Mouse (Mus musculus) hindbrain, postnatal 0 days (tissue): ENCODE measurements around the gene Phf20. TPM values are rescaled to one million over a fixed set of nuclear protein-coding genes. Genes with fewer than 3 reads are reported as not detected.

Experiments
- ATAC-seq: fragments of 200-750 bp; cut with Nextera tagmentation; 2 replicates; pipeline ENCODE4 v1.8.0; 2017; ENCODE audit warnings: mild to moderate bottlenecking, moderate TSS enrichment, moderate library complexity
- DNase-seq: peaks from one replicate; pipeline ENCODE4 v3.0.0-alpha.2; 2015; ENCODE audit warnings: low spot score
- H3K27ac ChIP-seq: fragments of 300-500 bp; sonication (generic); 2 replicates; pipeline ENCODE4 v1.5.1; 2014; ENCODE audit warnings: mild to moderate bottlenecking
- H3K27me3 ChIP-seq: fragments of 300-500 bp; sonication (generic); 2 replicates; pipeline ENCODE4 v1.6.1; 2014; ENCODE audit warnings: low read length, mixed read lengths; ENCODE audit not compliant: insufficient read depth
- H3K36me3 ChIP-seq: fragments of 300-500 bp; sonication (generic); 2 replicates; pipeline ENCODE4 v1.6.1; 2014; ENCODE audit warnings: low read length, mixed read lengths; ENCODE audit not compliant: insufficient read depth
- H3K4me1 ChIP-seq: fragments of 300-500 bp; sonication (generic); 2 replicates; pipeline ENCODE4 v1.6.1; 2014; ENCODE audit warnings: antibody characterized with exemption, low read length, mixed read lengths; ENCODE audit not compliant: insufficient read depth
- H3K4me2 ChIP-seq: fragments of 300-500 bp; sonication (generic); 2 replicates; pipeline ENCODE4 v1.6.1; 2014; ENCODE audit warnings: low read depth, mild to moderate bottlenecking, low read length, moderate library complexity, mixed read lengths
- H3K4me3 ChIP-seq: fragments of 300-500 bp; sonication (generic); 2 replicates; pipeline ENCODE4 v1.5.1; 2014; ENCODE audit warnings: low read length
- H3K9ac ChIP-seq: fragments of 300-500 bp; sonication (generic); replicated peaks from 2 replicates; pipeline ENCODE4 v1.6.1; 2014; ENCODE audit warnings: mild to moderate bottlenecking, low read length, moderate library complexity, mixed read lengths
- H3K9me3 ChIP-seq: fragments of 300-500 bp; sonication (generic); 2 replicates; pipeline ENCODE4 v1.6.1; 2016; ENCODE audit warnings: low read length, mixed read lengths
- CTCF ChIP-seq: IDR thresholded peaks from 2 replicates; pipeline ENCODE4 v1.5.1; 2016; ENCODE audit warnings: antibody characterized with exemption, control low read depth, low read depth
- WGBS: fragments of 180-500 bp; shearing (Covaris S2); extraction: QIAGEN DNeasy Blood & Tissue Kit; methylation state at CpG from one replicate; pipeline ENCODE4 v1.1.7; 2014; 5-methylcytosine and 5-hydroxymethylcytosine counted together
- polyA plus RNA-seq: library from polyadenylated mRNA; unstranded; fragments of >200 nt; fragmentation: Nextera tagmentation; extraction: Ambion mirVana; gene quantifications from 2 replicates; pipeline ENCODE4 v1.2.1, GENCODE M21; 2015
- total RNA-seq: library from RNA; depleted of rRNA; stranded (reverse); fragments of >200 nt; gene quantifications from 2 replicates; pipeline ENCODE4 v1.2.3, GENCODE M21; 2014

The Phf20 gene
- total and polyA plus RNA-seq, 2 experiments from 2014 or later, result 27.3 to 100 TPM

- WGBS, result 95% methylated on average over 4 of the region's 4 CpGs
- no peaks in the 10 kb centered on the region for H3K4me1 ChIP-seq
- H3K27ac ChIP-seq, result no peak overlapping the region
- H3K36me3 ChIP-seq, result peaks cover 12% of the 10 kb centered on the region; the same call in 1 of the 2 replicates
- H3K27me3 ChIP-seq, result no peaks in the 10 kb centered on the region
- TF ChIP-seq CTCF, result no peak
- DNase-seq, result no peak
- no peaks in the 10 kb centered on the region for H3K9me3 ChIP-seq
- H3K4me3 ChIP-seq, result no peak overlapping the region
- no peak overlapping the region for H3K9ac ChIP-seq
- H3K4me2 ChIP-seq, result no peak overlapping the region
- ATAC-seq, result no peak
Observed at GRCm38 (mm10) chr2:156286733-156287132, 90.5 kb downstream of the Phf20 start.

- Histone ChIP-seq H3K4me3 (no peak overlapping the region), H3K9ac (no peak overlapping the region), H3K27me3 (no peaks in the 10 kb centered on the region), H3K27ac (no peak overlapping the region), H3K4me1 (no peaks in the 10 kb centered on the region), H3K36me3 (peaks cover 11% of the 10 kb centered on the region), H3K4me2 (no peak overlapping the region), H3K9me3 (no peaks in the 10 kb centered on the region)
- 88% methylated on average over 2 of the region's 2 CpGs for WGBS
- no peak for DNase-seq
- TF ChIP-seq CTCF, result no peak
- no peak for ATAC-seq
Observed at GRCm38 (mm10) chr2:156288222-156288621, 92.0 kb downstream of the Phf20 start.

DNA sequence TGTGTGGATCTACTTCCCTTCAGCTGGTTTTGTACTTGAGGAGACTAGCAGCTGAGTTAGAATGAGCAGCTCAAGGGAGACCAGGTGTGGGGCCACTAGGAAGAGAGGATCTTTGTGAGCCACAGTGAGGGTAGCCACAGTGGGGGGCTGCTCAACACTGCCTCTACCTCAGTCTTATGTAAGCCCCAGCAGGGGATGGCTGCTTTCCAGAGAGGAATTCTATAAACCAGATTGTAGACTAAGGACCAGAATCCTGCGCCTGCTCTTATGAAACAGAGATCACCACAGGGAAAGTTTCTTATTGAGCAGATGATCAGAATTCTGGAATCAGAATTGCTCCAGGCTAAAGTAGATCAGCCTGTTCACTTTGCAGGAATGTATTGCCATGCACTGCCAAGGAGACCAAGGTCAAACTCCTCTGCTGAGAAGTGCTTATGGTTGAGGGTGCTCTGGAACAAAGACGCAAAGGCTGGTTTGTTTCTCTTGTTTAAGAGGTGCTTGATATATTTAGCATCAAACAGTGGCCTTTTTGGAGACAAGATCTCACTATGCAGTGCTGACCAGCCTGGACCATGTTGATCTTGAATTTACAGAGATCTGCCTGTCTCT is 93.4 kb downstream of the Phf20 start:
- H3K9me3 ChIP-seq, result no peaks in the 10 kb centered on the region
- no peaks in the 10 kb centered on the region for H3K27me3 ChIP-seq
- H3K36me3 ChIP-seq, result peaks cover 22% of the 10 kb centered on the region
- no peak for TF ChIP-seq CTCF
- no peak for ATAC-seq
- H3K4me3 ChIP-seq, result no peak overlapping the region
- WGBS, result 78% methylated on average over 2 of the region's 2 CpGs
- no peak overlapping the region for H3K4me2 ChIP-seq
- no peaks in the 10 kb centered on the region for H3K4me1 ChIP-seq
- H3K27ac ChIP-seq, result no peak overlapping the region
- no peak for DNase-seq
- no peak overlapping the region for H3K9ac ChIP-seq

DNA sequence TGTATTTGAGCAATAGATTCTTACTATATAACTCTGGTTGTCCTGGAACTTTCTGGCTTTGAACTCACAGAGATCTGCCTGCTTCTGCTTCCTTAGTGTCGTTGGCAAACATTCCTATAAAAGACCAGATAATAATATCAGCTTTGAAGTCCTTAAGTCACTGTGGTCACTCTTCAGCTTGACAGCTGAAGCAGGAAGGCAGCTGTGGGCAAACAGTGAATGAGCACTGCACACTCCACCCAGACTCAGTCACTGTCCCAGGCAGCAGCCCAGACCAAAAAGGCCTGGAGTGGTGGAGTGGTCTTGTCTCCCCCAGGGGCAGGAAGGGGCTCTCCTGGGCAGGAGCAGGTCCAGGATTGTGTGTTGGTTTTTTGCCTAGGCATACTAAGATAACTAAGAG is 95.7 kb downstream of the Phf20 start:
- DNase-seq (no peak), ATAC-seq (no peak)
- H3K4me2 ChIP-seq, result no peak overlapping the region
- no peak overlapping the region for H3K9ac ChIP-seq
- TF ChIP-seq CTCF, result no peak
- no peaks in the 10 kb centered on the region for H3K4me1 ChIP-seq
- H3K27me3 ChIP-seq, result no peaks in the 10 kb centered on the region
- no peak overlapping the region for H3K27ac ChIP-seq
- no peak overlapping the region for H3K4me3 ChIP-seq
- H3K9me3 ChIP-seq, result no peaks in the 10 kb centered on the region
- H3K36me3 ChIP-seq, result peaks cover 32% of the 10 kb centered on the region
- WGBS, result 84% methylated on average over 1 of the region's 1 CpGs

DNA sequence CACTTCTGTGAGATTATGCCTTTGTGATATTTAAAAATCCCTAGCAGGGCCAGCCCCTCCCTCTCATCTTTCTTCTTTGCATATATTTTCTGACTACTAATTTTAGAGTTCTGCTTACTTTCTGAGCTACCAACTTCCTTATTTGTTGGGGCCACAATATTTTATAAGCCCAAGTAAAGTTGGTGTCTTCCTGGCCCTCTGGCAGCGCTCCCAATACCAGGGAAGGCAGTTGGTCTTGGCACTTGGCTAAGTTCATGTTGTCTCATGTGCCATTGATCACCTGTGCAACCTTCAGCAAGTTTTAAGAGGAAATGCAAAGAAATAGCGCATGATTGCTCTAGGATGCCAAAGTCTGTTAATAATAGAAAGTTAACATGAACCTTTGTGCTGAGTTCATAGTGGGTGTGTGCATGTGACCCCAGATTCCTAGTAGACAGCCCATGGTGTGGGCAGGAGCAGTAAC is 99.4 kb downstream of the Phf20 start:
- no peak overlapping the region for H3K9ac ChIP-seq
- H3K4me3 ChIP-seq, result no peak overlapping the region
- no peaks in the 10 kb centered on the region for H3K4me1 ChIP-seq
- DNase-seq (no peak), ATAC-seq (no peak)
- peaks cover 30% of the 10 kb centered on the region for H3K36me3 ChIP-seq
- no peak overlapping the region for H3K27ac ChIP-seq
- no peaks in the 10 kb centered on the region for H3K27me3 ChIP-seq
- TF ChIP-seq CTCF, result no peak
- WGBS, result 95% methylated on average over 2 of the region's 2 CpGs
- H3K9me3 ChIP-seq, result no peaks in the 10 kb centered on the region
- H3K4me2 ChIP-seq, result no peak overlapping the region

DNA sequence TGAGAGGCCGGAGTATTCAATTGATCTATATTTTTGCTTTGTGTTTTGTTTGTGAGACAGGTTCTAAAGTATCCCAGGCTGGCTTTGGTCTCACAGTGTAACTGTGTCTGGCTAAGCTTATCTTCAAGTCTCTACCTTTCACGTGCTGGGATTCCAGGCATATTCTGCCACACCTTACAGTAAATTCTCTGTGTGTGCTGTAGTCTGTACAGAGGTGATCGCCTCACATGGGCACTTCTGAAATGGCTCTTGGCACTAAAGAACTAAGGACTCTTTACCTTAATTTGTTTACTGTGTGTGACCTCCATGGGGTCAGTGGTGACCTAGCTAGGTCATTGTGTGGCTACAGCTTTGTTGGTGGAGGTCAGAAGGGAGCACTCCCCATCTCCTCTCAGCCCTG is 99.9 kb downstream of the Phf20 start:
- no peak overlapping the region for H3K4me2 ChIP-seq
- H3K4me1 ChIP-seq, result no peaks in the 10 kb centered on the region
- ATAC-seq, result no peak

GRCm38 (mm10) chr2:156297653-156298052 is 101.4 kb downstream of the Phf20 start:
- H3K36me3 ChIP-seq, result peaks cover 40% of the 10 kb centered on the region
- WGBS, result 88% methylated on average over 3 of the region's 3 CpGs
- DNase-seq, result no peak

More for the DNA sequence above, 99.9 kb downstream of the Phf20 start:
- no peak for TF ChIP-seq CTCF
- no peak overlapping the region for H3K9ac ChIP-seq
- H3K27me3 ChIP-seq, result no peaks in the 10 kb centered on the region
- WGBS, result 95% methylated on average over 3 of the region's 3 CpGs
- H3K4me3 ChIP-seq, result no peak overlapping the region
- H3K9me3 ChIP-seq, result no peaks in the 10 kb centered on the region
- H3K27ac ChIP-seq, result no peak overlapping the region
- DNase-seq, result no peak
- H3K36me3 ChIP-seq, result peaks cover 35% of the 10 kb centered on the region

More at GRCm38 (mm10) chr2:156297653-156298052, 101.4 kb downstream of the Phf20 start:
- no peaks in the 10 kb centered on the region for H3K9me3 ChIP-seq
- no peak overlapping the region for H3K4me2 ChIP-seq
- ATAC-seq, result no peak
- TF ChIP-seq CTCF, result no peak
- H3K27me3 ChIP-seq, result no peaks in the 10 kb centered on the region
- no peak overlapping the region for H3K9ac ChIP-seq
- no peak overlapping the region for H3K27ac ChIP-seq
- H3K4me1 ChIP-seq, result no peaks in the 10 kb centered on the region
- H3K4me3 ChIP-seq, result no peak overlapping the region
